In genomic region chr19:43498874-43499273, GRCm38 (mm10) we compare ENCODE assay signal across 20 mouse cellular contexts. TPM values are rescaled to one million over a fixed set of nuclear protein-coding genes. Genes with fewer than 3 reads are reported as not detected.
A peak's percentile ranks its signal among the peaks of the same experiment; 100 is the strongest.
DNase-seq lines count a peak whose midpoint lies in the region; ATAC-seq and TF ChIP-seq lines count a peak whose summit lies in the region.
"Had no signal": no experiment of that assay in that cellular context is flagged by ENCODE, and none has a peak within 500 bp of the region (broad histone marks: within the 10 kb centered on the region; RNA-seq: fewer than 3 reads in every experiment).

No protein-coding gene starts in this region.

- H3K4me2 ChIP-seq in heart, embryonic 12.5 days, result no peak overlapping the region
- H3K4me2 ChIP-seq: limb, embryonic 15.5 days had no signal

- WGBS in heart, embryonic 12.5 days, result 71% methylated on average over 7 of the region's 7 CpGs
- 86% methylated on average over 7 of the region's 7 CpGs for WGBS in embryonic facial prominence, embryonic 10.5 days

- no peaks in the 10 kb centered on the region; the same call in 1 of the 2 replicates for H3K9me3 ChIP-seq in heart, embryonic 12.5 days (replicated peaks)
- H3K9me3 ChIP-seq in ES-Bruce4 (replicated peaks; ENCODE audit: control insufficient read depth, insufficient read depth, low read length, poor library complexity, severe bottlenecking), result no peaks in the 10 kb centered on the region
- H3K9me3 ChIP-seq in embryonic facial prominence, embryonic 10.5 days, result no peaks in the 10 kb centered on the region
- H3K9me3 ChIP-seq: G1E; limb, embryonic 15.5 days had no signal

- peaks cover 49% of the 10 kb centered on the region for H3K36me3 ChIP-seq in heart, embryonic 12.5 days
- peaks cover 40% of the 10 kb centered on the region for H3K36me3 ChIP-seq in ES-Bruce4 (ENCODE audit: control insufficient read depth, insufficient read depth, low read length, poor library complexity, severe bottlenecking)
- H3K36me3 ChIP-seq in embryonic facial prominence, embryonic 10.5 days (replicated peaks), result peaks cover 50% of the 10 kb centered on the region

- no peak overlapping the region for H3K9ac ChIP-seq in heart, embryonic 12.5 days
- no peak overlapping the region for H3K9ac ChIP-seq in ES-Bruce4 (ENCODE audit: low read depth, poor library complexity, severe bottlenecking)
- H3K9ac ChIP-seq: limb, embryonic 15.5 days had no signal

- no peak overlapping the region for H3K27ac ChIP-seq in heart, embryonic 12.5 days (ENCODE audit: poor library complexity, severe bottlenecking)
- H3K27ac ChIP-seq in ES-Bruce4 (ENCODE audit: insufficient read depth, low read length), result peak overlapping the region; percentile 90
- peak overlapping the region; percentile 90 for H3K27ac ChIP-seq in embryonic fibroblast, embryonic 13.5 days (ENCODE audit: insufficient read depth, low read length)
- H3K27ac ChIP-seq in embryonic facial prominence, embryonic 10.5 days (replicated peaks), result no peak overlapping the region
- H3K27ac ChIP-seq: layer of hippocampus, adult 2 months; left cerebral cortex, adult 2 months; limb, embryonic 15.5 days had no signal

- peak; percentile 69 for DNase-seq in heart, adult 8-10 months (ENCODE audit: low spot score)
- DNase-seq in 3T3-L1 (ENCODE audit: low read depth, low spot score), result peak; percentile 98
- no peak for DNase-seq in thymus, postnatal 36 days
- DNase-seq in adrenal gland, postnatal 10 days, result no peak
- no peak for DNase-seq in embryonic facial prominence, embryonic 10.5 days (ENCODE audit: low spot score)
- DNase-seq: cerebellum, adult 9-10 months; embryo, embryonic 11 days; right cerebral cortex, adult 18-20 months; thymus, adult 2 months had no signal

- no peak for ATAC-seq in heart, embryonic 12.5 days (ENCODE audit: insufficient number of reproducible peaks, low FRiP score)
- ATAC-seq: hindbrain, embryonic 16.5 days had no signal

- no peak overlapping the region for H3K4me3 ChIP-seq in heart, embryonic 12.5 days
- H3K4me3 ChIP-seq in ES-Bruce4 (ENCODE audit: low read depth, low read length), result no peak overlapping the region
- no peak overlapping the region for H3K4me3 ChIP-seq in embryonic fibroblast, embryonic 13.5 days (ENCODE audit: insufficient read depth, low read length)
- no peak overlapping the region for H3K4me3 ChIP-seq in embryonic facial prominence, embryonic 10.5 days
- H3K4me3 ChIP-seq: erythroblast, embryonic 14.5 days; layer of hippocampus, adult 2 months; left cerebral cortex, adult 2 months; limb, embryonic 15.5 days had no signal

- no peaks in the 10 kb centered on the region for H3K27me3 ChIP-seq in heart, embryonic 12.5 days (replicated peaks)
- no peaks in the 10 kb centered on the region for H3K27me3 ChIP-seq in ES-Bruce4 (ENCODE audit: control insufficient read depth, insufficient read depth, low read length, poor library complexity, severe bottlenecking)
- H3K27me3 ChIP-seq in embryonic facial prominence, embryonic 10.5 days (replicated peaks; ENCODE audit: low read depth, poor library complexity, severe bottlenecking), result peaks cover 17% of the 10 kb centered on the region
- H3K27me3 ChIP-seq: limb, embryonic 15.5 days had no signal

- peaks cover 4% of the 10 kb centered on the region for H3K4me1 ChIP-seq in heart, embryonic 12.5 days (replicated peaks)
- H3K4me1 ChIP-seq in ES-Bruce4 (ENCODE audit: control insufficient read depth, insufficient read depth, low read length), result peaks cover 11% of the 10 kb centered on the region
- H3K4me1 ChIP-seq in embryonic fibroblast, embryonic 13.5 days (ENCODE audit: control insufficient read depth, insufficient read depth, low read length), result peaks cover 6% of the 10 kb centered on the region; the same call in 1 of the 2 replicates
- H3K4me1 ChIP-seq in embryonic facial prominence, embryonic 10.5 days, result peaks cover 22% of the 10 kb centered on the region

- TF ChIP-seq EP300 in ES-Bruce4 (IDR thresholded peaks at IDR 0.05; ENCODE audit: insufficient read depth, low read depth, low read length), result peak; percentile 76

- no peak for TF ChIP-seq POLR2A in ES-Bruce4 (IDR thresholded peaks at IDR 0.05; ENCODE audit: insufficient read depth, low read length)
- no peak for TF ChIP-seq POLR2A in embryonic fibroblast, embryonic 13.5 days (IDR thresholded peaks at IDR 0.05; ENCODE audit: low read depth, low read length)

- TF ChIP-seq CTCF in ES-Bruce4 (IDR thresholded peaks at IDR 0.05; ENCODE audit: low read depth, low read length), result no peak
- TF ChIP-seq CTCF in embryonic fibroblast, embryonic 13.5 days (IDR thresholded peaks at IDR 0.05; ENCODE audit: borderline replicate concordance, insufficient read depth, low read length), result no peak

RNA-seq across cellular contexts. Expression of gene Got1, which starts 25.5 kb away (rescaled TPM):
- total RNA-seq in heart, adult 8-10 months (2022), result 1,000 to 10,000 TPM in 3 of 4 experiments, 100 to 1,000 TPM in 1; 973 to 1,404 (median 1,052) TPM
- 180 and 181 TPM in 2 replicates for polyA plus RNA-seq in heart, embryonic 12.5 days (2016; fragmentation: Nextera tagmentation; extraction: Ambion mirVana)
- 148 and 152 TPM in 2 replicates for polyA plus RNA-seq in ES-Bruce4 (2011; ENCODE audit: insufficient read depth, insufficient read length, low read depth, missing spikeins)
- polyA plus RNA-seq in embryonic fibroblast, embryonic 13.5 days (2011; ENCODE audit: insufficient read length, low read depth, missing spikeins), result 48.1 and 56.5 TPM in 2 replicates
- total RNA-seq in adrenal gland, postnatal 10 days (2021), result 100 to 1,000 TPM in 1 of 2 experiments, 10 to 100 TPM in 1; 83.4 to 147 TPM
- polyA plus RNA-seq in embryonic facial prominence, embryonic 10.5 days (2016; fragmentation: Nextera tagmentation; extraction: Ambion mirVana), result 55.4 and 57.9 TPM in 2 replicates

RNA-seq across cellular contexts. Expression of gene Cnnm1, which starts 58.6 kb away (rescaled TPM):
- under 1 TPM in 3 of 4 experiments, not detected in 1; 0.11 to 0.38 (median 0.22) TPM for total RNA-seq in heart, adult 8-10 months (2022)
- 0.06 and 0.12 TPM in 2 replicates for polyA plus RNA-seq in heart, embryonic 12.5 days (2016; fragmentation: Nextera tagmentation; extraction: Ambion mirVana)
- polyA plus RNA-seq in ES-Bruce4 (2011; ENCODE audit: insufficient read depth, insufficient read length, low read depth, missing spikeins), result 0.87 and 1.5 TPM in 2 replicates
- not detected in 2 replicates for polyA plus RNA-seq in embryonic fibroblast, embryonic 13.5 days (2011; ENCODE audit: insufficient read length, low read depth, missing spikeins)
- under 1 TPM; 0.21 to 0.42 TPM for total RNA-seq in adrenal gland, postnatal 10 days (2021)
- 0.16 and 0.31 TPM in 2 replicates for polyA plus RNA-seq in embryonic facial prominence, embryonic 10.5 days (2016; fragmentation: Nextera tagmentation; extraction: Ambion mirVana)
- total RNA-seq: neutrophil, adult 5-6 weeks had no signal
- polyA plus RNA-seq: erythroblast, embryonic 14.5 days; kidney, embryonic 14.5 days had no signal

Comparison
In these comparisons a context has a peak if more than half of its experiments do, and no peak if none do; other contexts are left out.
1. DNase-seq: peak in heart, adult 8-10 months (single experiment) and 3T3-L1 (single experiment); none in thymus, postnatal 36 days (0 of 2), adrenal gland, postnatal 10 days (single experiment) and embryonic facial prominence, embryonic 10.5 days (single experiment).
2. H3K27ac ChIP-seq: peak in ES-Bruce4 (single experiment) and embryonic fibroblast, embryonic 13.5 days (single experiment); none in heart, embryonic 12.5 days (single experiment) and embryonic facial prominence, embryonic 10.5 days (single experiment).